Mouse (Mus musculus) liver, embryonic 11.5 days (tissue): ENCODE measurements around the gene Erc1. TPM values are rescaled to one million over a fixed set of nuclear protein-coding genes. Genes with fewer than 3 reads are reported as not detected.

Experiments
- ATAC-seq: fragments of 200-750 bp; cut with Nextera tagmentation; replicated peaks from 2 replicates; pipeline ENCODE4 v1.8.0; 2017; ENCODE audit warnings: moderate number of reproducible peaks, mild to moderate bottlenecking, moderate TSS enrichment, moderate library complexity; ENCODE audit not compliant: low FRiP score
- DNase-seq: peaks from one replicate; pipeline ENCODE4 v3.0.0-alpha.2; 2017; ENCODE audit warnings: low spot score
- H3K27ac ChIP-seq: fragments of 300-500 bp; sonication (generic); 2 replicates; pipeline ENCODE4 v1.5.1; 2014; ENCODE audit warnings: mild to moderate bottlenecking, low read depth, low read length, control low read depth
- H3K27me3 ChIP-seq: fragments of 300-500 bp; sonication (generic); replicated peaks from 2 replicates; pipeline ENCODE4 v1.6.1; 2014; ENCODE audit warnings: low read length, mixed read lengths; ENCODE audit not compliant: control insufficient read depth, insufficient read depth
- H3K36me3 ChIP-seq: fragments of 300-500 bp; sonication (generic); 2 replicates; pipeline ENCODE4 v1.6.1; 2014; ENCODE audit warnings: mild to moderate bottlenecking, low read length, moderate library complexity, mixed read lengths; ENCODE audit not compliant: control insufficient read depth, insufficient read depth
- H3K4me1 ChIP-seq: fragments of 300-500 bp; sonication (generic); replicated peaks from 2 replicates; pipeline ENCODE4 v1.6.1; 2014; ENCODE audit warnings: low read length, mixed read lengths; ENCODE audit not compliant: control insufficient read depth, insufficient read depth
- H3K4me2 ChIP-seq: fragments of 300-500 bp; sonication (generic); 2 replicates; pipeline ENCODE4 v1.6.1; 2014; ENCODE audit warnings: mild to moderate bottlenecking, control low read depth, moderate library complexity
- H3K4me3 ChIP-seq: fragments of 300-500 bp; sonication (generic); 2 replicates; pipeline ENCODE4 v1.5.1; 2014; ENCODE audit warnings: low read depth, low read length, control low read depth
- H3K9ac ChIP-seq: fragments of 300-500 bp; sonication (generic); 2 replicates; pipeline ENCODE4 v1.6.1; 2014; ENCODE audit warnings: low read depth, low read length, control low read depth
- H3K9me3 ChIP-seq: fragments of 300-500 bp; sonication (generic); 2 replicates; pipeline ENCODE4 v1.6.1; 2016; ENCODE audit warnings: low read length, inconsistent platforms, mixed read lengths; ENCODE audit not compliant: control insufficient read depth
- WGBS: fragments of 180-500 bp; shearing (Covaris S2); extraction: QIAGEN DNeasy Blood & Tissue Kit; methylation state at CpG from one replicate; pipeline ENCODE4 v1.1.7; 2014; 5-methylcytosine and 5-hydroxymethylcytosine counted together
- polyA plus RNA-seq: library from polyadenylated mRNA; unstranded; fragments of >200 nt; fragmentation: Nextera tagmentation; extraction: Ambion mirVana; gene quantifications from 2 replicates; pipeline ENCODE4 v1.2.1, GENCODE M21; 2014

The Erc1 gene
- polyA plus RNA-seq, 1 experiment from 2014 or later, result 12.3 TPM

DNA sequence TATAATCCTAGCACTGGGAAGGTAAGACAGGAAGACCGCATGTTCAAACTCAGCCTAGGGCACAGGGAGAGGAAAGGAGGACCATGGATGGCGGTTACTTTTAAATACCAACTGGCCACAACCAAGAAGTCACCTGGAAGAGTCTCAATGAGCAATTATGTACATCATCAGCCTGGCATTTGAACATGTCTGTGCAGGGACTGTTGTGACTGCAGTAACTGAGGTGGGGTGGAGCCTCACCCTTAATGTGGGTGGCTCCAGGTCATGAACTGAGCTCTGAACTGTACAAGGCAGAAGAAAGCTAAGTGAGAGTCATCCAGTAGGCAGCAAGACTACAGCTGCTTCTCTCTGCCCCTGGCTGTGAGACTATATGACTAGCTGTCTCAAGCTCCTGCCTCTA is 65.6 kb downstream of the Erc1 start:
- H3K27ac ChIP-seq, result no peak overlapping the region
- DNase-seq (no peak), ATAC-seq (no peak)
- H3K4me2 ChIP-seq, result no peak overlapping the region
- no peak overlapping the region for H3K4me3 ChIP-seq
- no peaks in the 10 kb centered on the region for H3K9me3 ChIP-seq
- H3K27me3 ChIP-seq, result no peaks in the 10 kb centered on the region
- 91% methylated on average over 2 of the region's 2 CpGs for WGBS
- no peaks in the 10 kb centered on the region for H3K4me1 ChIP-seq
- no peak overlapping the region for H3K9ac ChIP-seq
- H3K36me3 ChIP-seq, result no peaks in the 10 kb centered on the region

DNA sequence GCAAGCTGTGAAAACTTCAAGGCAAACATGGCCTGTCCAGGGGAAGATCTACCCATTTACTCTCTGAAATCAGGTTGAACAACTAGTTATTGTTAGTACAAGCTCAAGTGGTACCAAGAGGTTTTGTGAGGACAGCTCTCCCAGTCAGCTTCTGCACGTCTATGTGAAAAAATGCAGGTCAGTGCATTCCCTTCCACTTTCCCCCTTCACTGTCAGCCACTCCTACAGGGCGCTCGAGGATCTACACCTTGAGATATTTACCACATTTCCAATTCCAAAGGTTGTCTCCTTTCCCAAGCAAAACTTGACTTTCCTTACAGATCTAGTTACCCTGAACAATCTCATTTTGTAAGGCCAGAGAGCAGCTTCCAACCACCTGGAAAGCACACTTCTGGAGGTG is 66.9 kb downstream of the Erc1 start:
- no peak for ATAC-seq
- Histone ChIP-seq H3K9ac (no peak overlapping the region), H3K9me3 (no peaks in the 10 kb centered on the region), H3K4me1 (no peaks in the 10 kb centered on the region), H3K4me3 (no peak overlapping the region), H3K36me3 (no peaks in the 10 kb centered on the region), H3K27ac (no peak overlapping the region), H3K4me2 (no peak overlapping the region), H3K27me3 (no peaks in the 10 kb centered on the region)
- 83% methylated on average over 3 of the region's 3 CpGs for WGBS
- DNase-seq, result no peak

DNA sequence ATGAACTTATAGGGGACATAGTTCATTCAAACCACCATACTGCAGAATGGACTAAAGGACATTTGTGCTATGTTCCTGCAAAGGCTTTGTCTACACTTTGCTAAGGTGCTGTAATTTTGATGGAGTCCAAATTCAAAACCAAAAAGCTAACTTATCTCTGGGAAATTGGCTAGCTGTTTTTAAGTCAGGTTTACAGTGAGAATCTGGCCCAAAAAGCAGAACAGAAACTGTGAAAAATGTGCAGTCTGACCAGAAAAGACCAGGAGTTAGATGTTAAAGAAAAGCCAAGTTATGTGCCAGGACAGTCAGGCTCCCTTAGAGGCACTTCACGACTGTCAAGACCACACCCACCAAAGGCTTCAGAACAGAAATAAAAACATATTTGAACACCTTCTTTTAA is 79.2 kb downstream of the Erc1 start:
- no peak overlapping the region for H3K27ac ChIP-seq
- no peak overlapping the region for H3K4me2 ChIP-seq
- H3K9ac ChIP-seq, result no peak overlapping the region
- H3K9me3 ChIP-seq, result no peaks in the 10 kb centered on the region
- no peaks in the 10 kb centered on the region for H3K27me3 ChIP-seq
- H3K4me1 ChIP-seq, result no peaks in the 10 kb centered on the region
- DNase-seq, result no peak
- ATAC-seq, result no peak
- 69% methylated on average over 1 of the region's 1 CpGs for WGBS
- no peak overlapping the region for H3K4me3 ChIP-seq
- H3K36me3 ChIP-seq, result no peaks in the 10 kb centered on the region

DNA sequence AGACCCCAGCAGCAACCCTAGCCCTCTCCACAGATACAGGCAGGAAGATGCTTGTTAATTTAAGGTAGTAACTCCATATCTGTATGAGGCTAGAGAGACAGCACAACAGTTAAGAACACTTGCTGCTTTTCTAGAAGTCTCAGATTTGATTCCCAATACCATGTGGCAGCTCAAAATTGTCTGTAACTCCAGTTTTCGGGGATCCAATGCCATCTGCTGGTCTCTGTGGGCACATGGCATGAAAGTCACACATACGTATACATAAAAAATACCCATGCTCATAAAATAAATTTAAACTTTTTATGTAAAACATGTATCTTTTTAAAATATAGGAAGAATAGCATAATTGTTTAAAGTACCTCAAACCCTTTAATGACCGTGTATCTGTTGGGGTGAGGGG is 83.6 kb downstream of the Erc1 start:
- no peaks in the 10 kb centered on the region for H3K27me3 ChIP-seq
- no peak for ATAC-seq
- H3K4me3 ChIP-seq, result no peak overlapping the region
- H3K4me2 ChIP-seq, result no peak overlapping the region
- H3K9me3 ChIP-seq, result no peaks in the 10 kb centered on the region
- H3K9ac ChIP-seq, result no peak overlapping the region
- H3K36me3 ChIP-seq, result peaks cover 4% of the 10 kb centered on the region; the same call in 1 of the 2 replicates
- WGBS, result 87% methylated on average over 3 of the region's 3 CpGs
- no peak overlapping the region for H3K27ac ChIP-seq
- no peaks in the 10 kb centered on the region for H3K4me1 ChIP-seq
- no peak for DNase-seq

DNA sequence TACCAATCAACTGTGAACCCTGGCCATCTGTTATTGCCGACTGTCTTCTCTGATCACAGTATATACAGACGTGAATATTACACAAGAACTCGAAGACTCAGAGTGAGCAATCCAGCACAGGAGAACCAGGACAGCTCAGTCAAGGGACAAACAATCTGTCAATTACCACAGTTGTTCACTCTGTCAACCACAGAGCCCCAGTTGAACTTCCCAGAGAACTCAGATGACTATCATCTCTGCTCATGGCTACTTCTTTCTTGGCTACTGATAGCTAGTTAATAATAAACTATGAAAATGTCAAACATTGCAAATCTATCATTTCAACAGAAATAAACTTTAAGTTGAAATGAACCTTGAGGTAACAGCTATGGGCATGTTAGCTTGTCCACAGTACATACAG is 88.1 kb downstream of the Erc1 start:
- Histone ChIP-seq H3K4me1 (no peaks in the 10 kb centered on the region), H3K4me3 (no peak overlapping the region), H3K9me3 (no peaks in the 10 kb centered on the region), H3K4me2 (no peak overlapping the region), H3K27me3 (no peaks in the 10 kb centered on the region), H3K36me3 (peaks cover 4% of the 10 kb centered on the region; the same call in 1 of the 2 replicates), H3K9ac (no peak overlapping the region), H3K27ac (no peak overlapping the region)
- DNase-seq, result no peak
- 83% methylated on average over 3 of the region's 3 CpGs for WGBS
- ATAC-seq, result no peak

DNA sequence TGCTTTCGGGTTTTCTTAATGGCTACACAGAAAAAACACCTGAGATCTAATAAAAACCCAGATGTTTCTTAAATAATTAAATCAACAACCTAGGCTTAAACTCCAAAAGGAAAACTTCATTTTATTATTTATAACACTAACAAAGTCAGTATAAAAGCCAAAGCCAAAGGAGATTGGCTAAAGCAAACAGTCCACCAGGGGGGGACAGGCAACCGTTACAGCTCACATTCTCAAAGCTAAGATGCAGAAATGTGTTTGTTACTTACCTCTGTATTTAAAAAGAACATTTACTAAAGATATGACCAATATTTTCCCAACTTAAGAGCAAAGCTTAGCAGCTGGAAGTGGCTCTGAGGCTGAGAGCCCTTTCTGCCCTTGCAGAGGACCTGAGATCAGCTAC is 89.5 kb downstream of the Erc1 start:
- Histone ChIP-seq H3K27me3 (no peaks in the 10 kb centered on the region), H3K4me3 (no peak overlapping the region), H3K9ac (no peak overlapping the region), H3K4me2 (no peak overlapping the region), H3K36me3 (peaks cover 4% of the 10 kb centered on the region; the same call in 1 of the 2 replicates), H3K4me1 (no peaks in the 10 kb centered on the region), H3K27ac (no peak overlapping the region), H3K9me3 (no peaks in the 10 kb centered on the region)
- WGBS, result 90% methylated on average over 2 of the region's 2 CpGs
- ATAC-seq, result no peak
- DNase-seq, result no peak

DNA sequence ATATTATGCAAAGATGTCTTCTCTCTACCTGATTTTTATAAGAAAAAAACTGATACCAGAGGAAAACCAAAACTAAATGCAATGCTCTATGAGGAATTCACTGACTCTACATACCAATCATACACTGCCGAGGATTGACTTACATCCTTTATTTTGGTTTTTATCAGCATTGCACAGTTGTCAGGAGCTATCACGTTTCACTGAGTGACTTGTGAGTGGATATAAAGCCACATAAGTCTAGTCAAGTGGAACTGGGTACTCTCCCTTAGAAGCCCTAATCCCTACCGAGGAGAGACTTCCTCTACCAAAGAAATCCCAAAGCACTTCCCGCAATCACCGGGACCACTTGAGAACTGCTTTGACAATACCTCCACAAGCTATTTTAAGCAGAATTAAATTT is 90.2 kb downstream of the Erc1 start:
- no peak for ATAC-seq
- Histone ChIP-seq H3K4me3 (no peak overlapping the region), H3K4me2 (no peak overlapping the region), H3K27ac (no peak overlapping the region), H3K36me3 (peaks cover 4% of the 10 kb centered on the region; the same call in 1 of the 2 replicates), H3K4me1 (no peaks in the 10 kb centered on the region), H3K9ac (no peak overlapping the region), H3K9me3 (no peaks in the 10 kb centered on the region), H3K27me3 (no peaks in the 10 kb centered on the region)
- 68% methylated on average over 5 of the region's 5 CpGs for WGBS
- DNase-seq, result no peak

DNA sequence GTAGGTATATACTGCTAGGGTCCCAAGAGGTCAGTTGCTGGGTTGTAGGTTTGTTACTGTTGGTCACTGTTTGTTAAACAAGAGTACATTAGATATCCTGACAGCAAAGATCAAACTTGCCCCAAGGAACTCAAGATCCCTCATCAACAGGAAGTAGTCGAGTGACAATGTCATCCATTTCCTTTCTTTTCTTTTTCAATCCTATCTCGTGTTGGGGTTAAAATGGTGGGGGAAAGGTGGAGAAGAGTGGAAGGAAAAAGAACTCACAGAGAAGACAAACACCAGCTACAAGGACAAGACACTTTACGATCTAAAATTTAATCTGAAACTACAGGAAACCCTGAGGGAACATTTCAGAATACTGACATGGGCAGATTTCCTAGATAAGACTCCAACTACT is 92.1 kb downstream of the Erc1 start:
- no peak overlapping the region for H3K4me2 ChIP-seq
- no peak overlapping the region for H3K27ac ChIP-seq
- WGBS, result 52% methylated on average over 3 of the region's 3 CpGs
- DNase-seq (no peak), ATAC-seq (no peak)
- no peak overlapping the region for H3K4me3 ChIP-seq
- no peaks in the 10 kb centered on the region for H3K4me1 ChIP-seq
- H3K9me3 ChIP-seq, result no peaks in the 10 kb centered on the region
- H3K27me3 ChIP-seq, result no peaks in the 10 kb centered on the region
- no peak overlapping the region for H3K9ac ChIP-seq
- H3K36me3 ChIP-seq, result peaks cover 3% of the 10 kb centered on the region; the same call in 1 of the 2 replicates

DNA sequence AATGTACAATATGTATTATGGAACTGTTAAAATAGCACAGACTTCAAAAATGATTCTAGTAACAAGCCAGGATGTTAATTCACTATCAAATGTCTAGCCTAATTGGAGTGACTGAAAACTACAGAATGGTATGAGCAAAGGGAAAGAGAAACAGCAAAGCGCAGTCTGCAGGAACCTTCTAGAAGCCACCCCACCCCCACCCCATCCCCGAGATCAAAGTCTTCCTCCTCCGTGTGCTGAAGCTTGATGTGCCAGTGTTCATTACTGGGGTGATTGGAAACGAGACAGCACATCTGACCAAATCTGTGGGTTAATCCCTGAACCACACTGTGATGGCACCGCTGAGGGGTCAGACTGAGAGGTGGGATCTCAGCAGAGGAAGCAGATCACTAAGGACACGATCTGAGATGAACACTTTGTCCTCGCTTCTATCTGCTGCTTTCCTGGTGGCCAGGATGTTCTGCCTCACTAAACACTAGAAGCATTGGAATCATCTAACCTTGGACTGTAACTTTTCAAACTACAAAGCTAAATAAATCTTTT is 98.8 kb downstream of the Erc1 start:
- no peak overlapping the region for H3K4me3 ChIP-seq
- H3K36me3 ChIP-seq, result peaks cover 4% of the 10 kb centered on the region; the same call in 1 of the 2 replicates
- H3K9me3 ChIP-seq, result no peaks in the 10 kb centered on the region
- H3K27ac ChIP-seq, result no peak overlapping the region
- ATAC-seq, result no peak
- no peak overlapping the region for H3K9ac ChIP-seq
- WGBS, result 86% methylated on average over 7 of the region's 7 CpGs
- H3K4me2 ChIP-seq, result no peak overlapping the region
- H3K4me1 ChIP-seq, result no peaks in the 10 kb centered on the region
- no peaks in the 10 kb centered on the region for H3K27me3 ChIP-seq
- DNase-seq, result no peak
